Mouse (Mus musculus): ENCODE results near the gene Rnf214. TPM values are rescaled to one million over a fixed set of nuclear protein-coding genes. Genes with fewer than 3 reads are reported as not detected.
A peak's percentile ranks its signal among the peaks of the same experiment; 100 is the strongest.

The Rnf214 gene
- polyA plus RNA-seq, 1 experiment from 2014 or later, result 42.9 TPM

GRCm38 (mm10) chr9:45941329-45941888 is 34.7 kb upstream of the Rnf214 start:
- H3K4me1 ChIP-seq (ENCODE audit: control insufficient read depth in 2 of 2, insufficient read depth in 2 of 2, low read length in 2 of 2), result peaks cover 0 to 4% of the 10 kb centered on the region in 2 experiments; a peak in 3 of 4 replicates
- no peak overlapping the region for H3K27ac ChIP-seq (replicated peaks in 1 of 2; ENCODE audit: control insufficient read depth in 1 of 2, insufficient read depth in 1 of 2, low read depth in 2 of 2, low read length in 2 of 2)
- H3K4me2 ChIP-seq (ENCODE audit: low read length), result no peak overlapping the region
- H3K27me3 ChIP-seq (ENCODE audit: control insufficient read depth, insufficient read depth, low read length), result no peaks in the 10 kb centered on the region
- no peak overlapping the region for H3K9ac ChIP-seq (ENCODE audit: low read length)
- H3K36me3 ChIP-seq (ENCODE audit: control insufficient read depth, insufficient read depth, low read length), result peaks cover 82% of the 10 kb centered on the region
- H3K9me3 ChIP-seq (ENCODE audit: control insufficient read depth, low read length), result no peaks in the 10 kb centered on the region
- WGBS, result 73% methylated on average over 18 of the region's 18 CpGs
- no peak overlapping the region for H3K4me3 ChIP-seq (ENCODE audit: control insufficient read depth in 1 of 2, insufficient read depth in 1 of 2, low read depth in 1 of 2, low read length in 2 of 2)
- no peak for ATAC-seq (ENCODE audit: insufficient number of reproducible peaks, insufficient read depth, low FRiP score, low read depth)

GRCm38 (mm10) chr9:45939794-45940193 is 33.1 kb upstream of the Rnf214 start:
- Histone ChIP-seq H3K4me2 (ENCODE audit: low read length) (no peak overlapping the region), H3K27ac (replicated peaks in 1 of 2; ENCODE audit: control insufficient read depth in 1 of 2, insufficient read depth in 1 of 2, low read depth in 2 of 2, low read length in 2 of 2) (no peak overlapping the region), H3K4me3 (ENCODE audit: control insufficient read depth in 1 of 2, insufficient read depth in 1 of 2, low read depth in 1 of 2, low read length in 2 of 2) (no peak overlapping the region), H3K9ac (ENCODE audit: low read length) (no peak overlapping the region), H3K27me3 (ENCODE audit: control insufficient read depth, insufficient read depth, low read length) (no peaks in the 10 kb centered on the region), H3K36me3 (ENCODE audit: control insufficient read depth, insufficient read depth, low read length) (peaks cover 66% of the 10 kb centered on the region), H3K9me3 (ENCODE audit: control insufficient read depth, low read length) (no peaks in the 10 kb centered on the region), H3K4me1 (ENCODE audit: control insufficient read depth in 2 of 2, insufficient read depth in 2 of 2, low read length in 2 of 2) (peaks cover 9 to 12% of the 10 kb centered on the region in 2 experiments)
- no peak for ATAC-seq (ENCODE audit: insufficient number of reproducible peaks, insufficient read depth, low FRiP score, low read depth)
- 90% methylated on average over 6 of the region's 6 CpGs for WGBS

DNA sequence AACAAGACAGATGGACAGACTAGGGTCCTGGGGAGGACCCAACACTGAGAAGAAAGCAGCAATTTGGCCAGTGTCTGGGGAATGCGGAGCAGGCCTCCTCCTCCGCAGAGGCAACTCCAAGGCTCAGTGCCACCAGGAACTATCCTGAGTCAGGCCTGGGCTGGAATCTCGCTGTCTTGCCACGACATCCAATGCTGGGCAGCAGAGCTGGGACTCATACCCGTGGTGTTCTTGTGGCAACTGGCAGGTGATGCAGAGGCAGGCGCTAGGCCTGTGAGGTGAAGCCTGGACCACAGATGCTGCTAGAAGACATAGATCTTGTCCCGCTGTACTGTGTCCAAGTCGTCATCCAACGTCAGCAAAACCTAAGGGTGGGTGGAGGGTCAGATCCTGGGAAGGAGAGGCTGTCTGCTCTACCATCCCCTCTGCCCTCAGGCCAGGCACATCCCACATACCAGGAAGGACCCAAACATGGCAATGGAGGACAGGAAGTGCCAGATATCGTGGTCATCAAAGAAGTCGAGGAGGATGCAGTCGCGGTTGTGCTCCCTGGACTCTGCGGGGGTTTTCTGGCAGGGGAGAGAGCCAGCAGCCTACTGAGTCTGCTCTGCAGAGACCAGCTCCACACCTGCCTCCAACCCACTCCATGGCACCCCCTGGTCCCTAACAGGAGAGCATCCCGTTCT is 32.4 kb upstream of the Rnf214 start:
- Histone ChIP-seq H3K4me3 (ENCODE audit: control insufficient read depth in 1 of 2, insufficient read depth in 1 of 2, low read depth in 1 of 2, low read length in 2 of 2) (no peak overlapping the region), H3K36me3 (ENCODE audit: control insufficient read depth, insufficient read depth, low read length) (peaks cover 59% of the 10 kb centered on the region), H3K4me1 (ENCODE audit: control insufficient read depth in 2 of 2, insufficient read depth in 2 of 2, low read length in 2 of 2) (peaks cover 12 to 14% of the 10 kb centered on the region in 2 experiments), H3K9me3 (ENCODE audit: control insufficient read depth, low read length) (no peaks in the 10 kb centered on the region), H3K4me2 (ENCODE audit: low read length) (no peak overlapping the region), H3K27me3 (ENCODE audit: control insufficient read depth, insufficient read depth, low read length) (no peaks in the 10 kb centered on the region), H3K27ac (replicated peaks in 1 of 2; ENCODE audit: control insufficient read depth in 1 of 2, insufficient read depth in 1 of 2, low read depth in 2 of 2, low read length in 2 of 2) (no peak overlapping the region), H3K9ac (ENCODE audit: low read length) (no peak overlapping the region)
- WGBS, result 81% methylated on average over 15 of the region's 15 CpGs
- no peak for ATAC-seq (ENCODE audit: insufficient number of reproducible peaks, insufficient read depth, low FRiP score, low read depth)

DNA sequence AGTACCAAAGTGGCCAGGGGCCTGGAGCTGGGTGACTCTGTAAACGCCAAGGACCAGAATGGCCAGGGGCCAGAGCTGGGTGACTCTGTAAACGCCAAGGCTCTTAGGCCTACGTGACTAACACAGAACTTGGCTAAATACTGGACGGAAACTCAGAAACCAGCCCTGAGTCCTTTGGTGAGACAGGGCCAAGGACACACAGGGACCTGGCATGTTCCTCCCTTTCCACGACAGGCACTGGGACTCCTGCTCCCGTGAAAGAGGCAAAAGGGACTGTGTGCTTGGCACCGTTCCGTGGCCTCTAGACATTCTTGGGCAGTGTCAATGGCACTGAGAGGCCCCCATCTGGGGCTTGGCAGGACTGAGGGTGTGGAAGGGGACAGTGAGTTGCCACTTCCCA is 31.4 kb upstream of the Rnf214 start:
- ATAC-seq (ENCODE audit: insufficient number of reproducible peaks, insufficient read depth, low FRiP score, low read depth), result no peak
- H3K9ac ChIP-seq (ENCODE audit: low read length), result no peak overlapping the region
- peaks cover 14 to 17% of the 10 kb centered on the region in 2 experiments for H3K4me1 ChIP-seq (ENCODE audit: control insufficient read depth in 2 of 2, insufficient read depth in 2 of 2, low read length in 2 of 2)
- no peak overlapping the region for H3K27ac ChIP-seq (replicated peaks in 1 of 2; ENCODE audit: control insufficient read depth in 1 of 2, insufficient read depth in 1 of 2, low read depth in 2 of 2, low read length in 2 of 2)
- H3K27me3 ChIP-seq (ENCODE audit: control insufficient read depth, insufficient read depth, low read length), result no peaks in the 10 kb centered on the region
- 86% methylated on average over 8 of the region's 8 CpGs for whole genome bisulfite sequencing
- no peak overlapping the region for H3K4me3 ChIP-seq (ENCODE audit: control insufficient read depth in 1 of 2, insufficient read depth in 1 of 2, low read depth in 1 of 2, low read length in 2 of 2)
- H3K4me2 ChIP-seq (ENCODE audit: low read length), result no peak overlapping the region
- H3K36me3 ChIP-seq (ENCODE audit: control insufficient read depth, insufficient read depth, low read length), result peaks cover 49% of the 10 kb centered on the region
- no peaks in the 10 kb centered on the region for H3K9me3 ChIP-seq (ENCODE audit: control insufficient read depth, low read length)

GRCm38 (mm10) chr9:45936883-45937282 is 30.2 kb upstream of the Rnf214 start:
- Histone ChIP-seq H3K27ac (replicated peaks in 1 of 2; ENCODE audit: control insufficient read depth in 1 of 2, insufficient read depth in 1 of 2, low read depth in 2 of 2, low read length in 2 of 2) (peak overlapping the region; percentile 6 to 15; a peak in 2 of 4 replicates), H3K4me1 (ENCODE audit: control insufficient read depth in 2 of 2, insufficient read depth in 2 of 2, low read length in 2 of 2) (peaks cover 21 to 26% of the 10 kb centered on the region in 2 experiments), H3K4me2 (ENCODE audit: low read length) (no peak overlapping the region), H3K27me3 (ENCODE audit: control insufficient read depth, insufficient read depth, low read length) (no peaks in the 10 kb centered on the region), H3K9me3 (ENCODE audit: control insufficient read depth, low read length) (no peaks in the 10 kb centered on the region), H3K4me3 (ENCODE audit: control insufficient read depth in 1 of 2, insufficient read depth in 1 of 2, low read depth in 1 of 2, low read length in 2 of 2) (no peak overlapping the region), H3K9ac (ENCODE audit: low read length) (no peak overlapping the region), H3K36me3 (ENCODE audit: control insufficient read depth, insufficient read depth, low read length) (peaks cover 37% of the 10 kb centered on the region)
- peak; percentile 64; the same call in 1 of the 2 replicates for ATAC-seq (ENCODE audit: insufficient number of reproducible peaks, insufficient read depth, low FRiP score, low read depth)
- WGBS, result 9% methylated on average over 3 of the region's 3 CpGs

DNA sequence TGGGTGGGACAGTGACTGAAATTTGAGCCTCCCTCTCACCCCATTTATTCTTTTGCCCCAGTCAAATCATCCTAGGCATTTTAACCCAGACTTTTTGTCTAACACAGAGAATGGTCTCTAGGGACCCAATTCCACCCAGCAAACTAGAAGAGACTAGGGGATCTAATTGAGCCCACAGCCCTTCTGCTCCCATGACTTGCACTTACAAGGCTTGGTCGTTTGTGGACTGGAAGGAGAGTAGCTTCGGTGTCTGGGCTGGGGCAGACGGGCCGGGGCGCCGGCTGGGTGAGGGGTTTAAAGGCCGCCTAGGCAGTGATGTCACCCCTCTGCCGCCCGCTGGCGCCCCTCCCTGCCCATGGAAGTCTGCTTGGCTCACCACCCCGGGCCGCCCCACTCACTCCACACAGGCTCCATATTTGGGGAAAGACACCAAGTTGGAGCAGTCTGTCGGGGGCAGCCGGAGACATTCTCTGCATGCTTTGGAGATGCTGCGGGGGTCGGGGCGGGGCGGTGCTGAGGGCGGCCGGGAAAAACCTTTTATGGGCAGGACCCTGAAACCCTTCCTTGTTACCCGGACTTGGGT is 29.0 kb upstream of the Rnf214 start, which contains the start of gene Tagln:
Gene Tagln (minus strand): TSS at position 431 of the 583 bp plus-strand sequence.
- peak within 1 kb of the TSS; percentile 51 to 63 for H3K27ac ChIP-seq (replicated peaks in 1 of 2; ENCODE audit: control insufficient read depth in 1 of 2, insufficient read depth in 1 of 2, low read depth in 2 of 2, low read length in 2 of 2)
- WGBS, result 2% methylated on average over 21 of the region's 21 CpGs

GRCm38 (mm10) chr9:45932571-45933415 is 26.1 kb upstream of the Rnf214 start:
- Histone ChIP-seq H3K27ac (replicated peaks in 1 of 2; ENCODE audit: control insufficient read depth in 1 of 2, insufficient read depth in 1 of 2, low read depth in 2 of 2, low read length in 2 of 2) (peak overlapping the region in 1 of 2 experiments; percentile 27; a peak in 2 of 4 replicates), H3K9ac (ENCODE audit: low read length) (peak overlapping the region; percentile 50; the same call in 1 of the 2 replicates), H3K4me2 (ENCODE audit: low read length) (peak overlapping the region; percentile 64; the same call in 1 of the 2 replicates), H3K36me3 (ENCODE audit: control insufficient read depth, insufficient read depth, low read length) (peaks cover 39% of the 10 kb centered on the region), H3K9me3 (ENCODE audit: control insufficient read depth, low read length) (no peaks in the 10 kb centered on the region), H3K4me1 (ENCODE audit: control insufficient read depth in 2 of 2, insufficient read depth in 2 of 2, low read length in 2 of 2) (peaks cover 21 to 26% of the 10 kb centered on the region in 2 experiments), H3K27me3 (ENCODE audit: control insufficient read depth, insufficient read depth, low read length) (no peaks in the 10 kb centered on the region), H3K4me3 (ENCODE audit: control insufficient read depth in 1 of 2, insufficient read depth in 1 of 2, low read depth in 1 of 2, low read length in 2 of 2) (no peak overlapping the region)
- no peak for ATAC-seq (ENCODE audit: insufficient number of reproducible peaks, insufficient read depth, low FRiP score, low read depth)
- WGBS, result 49% methylated on average over 11 of the region's 11 CpGs

More for the DNA sequence above, 29.0 kb upstream of the Rnf214 start, which contains the start of gene Tagln:
- Histone ChIP-seq H3K4me3 (ENCODE audit: control insufficient read depth in 1 of 2, insufficient read depth in 1 of 2, low read depth in 1 of 2, low read length in 2 of 2) (peak within 1 kb of the TSS; percentile 35 to 36), H3K9ac (ENCODE audit: low read length) (peak within 1 kb of the TSS; percentile 58), H3K36me3 (ENCODE audit: control insufficient read depth, insufficient read depth, low read length) (peaks cover 35% of the 10 kb centered on the region), H3K4me1 (ENCODE audit: control insufficient read depth in 2 of 2, insufficient read depth in 2 of 2, low read length in 2 of 2) (peaks cover 21 to 26% of the 10 kb centered on the region in 2 experiments), H3K9me3 (ENCODE audit: control insufficient read depth, low read length) (no peaks in the 10 kb centered on the region), H3K4me2 (ENCODE audit: low read length) (peak within 1 kb of the TSS; percentile 64), H3K27me3 (ENCODE audit: control insufficient read depth, insufficient read depth, low read length) (no peaks in the 10 kb centered on the region)
- ATAC-seq (ENCODE audit: insufficient number of reproducible peaks, insufficient read depth, low FRiP score, low read depth), result peak; percentile 49

All from heart, embryonic 14.5 days (tissue).